23 mouse cellular contexts compared by ENCODE assay signal in the genomic region with DNA sequence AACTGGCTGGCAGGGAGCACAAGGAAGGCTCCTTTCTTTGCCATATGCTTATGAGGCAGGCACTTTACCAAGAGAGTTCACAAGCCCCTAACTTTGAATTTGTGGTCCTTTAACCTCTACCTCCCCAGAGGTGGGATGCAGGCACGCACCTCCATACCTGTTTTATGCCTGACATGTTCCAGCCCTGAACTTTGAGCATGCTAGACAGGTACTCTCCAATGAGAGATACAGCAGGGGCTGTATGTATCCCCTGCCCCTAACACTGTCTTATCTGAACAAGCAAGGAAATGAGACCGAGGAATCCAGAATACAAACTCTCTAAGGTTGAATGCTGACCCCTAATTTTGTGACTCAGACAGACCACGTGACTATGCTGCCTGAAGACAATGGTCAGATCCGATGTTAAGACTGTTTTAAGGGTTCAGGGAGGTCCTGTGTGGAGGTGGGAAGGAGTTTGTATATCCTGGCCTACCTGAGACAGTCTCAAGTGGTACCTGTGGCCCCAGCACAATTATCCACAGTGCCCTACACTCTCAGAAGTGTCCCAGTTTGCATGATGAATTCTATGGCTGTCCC.
A peak's percentile ranks its signal among the peaks of the same experiment; 100 is the strongest.
DNase-seq lines count a peak whose midpoint lies in the region; ATAC-seq and TF ChIP-seq lines count a peak whose summit lies in the region.
"Had no signal": no experiment of that assay in that cellular context is flagged by ENCODE, and none has a peak within 500 bp of the region (broad histone marks: within the 10 kb centered on the region; RNA-seq: fewer than 3 reads in every experiment).

No protein-coding gene starts in this region.

- 63% methylated on average over 4 of the region's 4 CpGs for WGBS in forebrain, embryonic 14.5 days
- WGBS in forebrain, embryonic 16.5 days: 64% methylated on average over 4 of the region's 4 CpGs

- H3K79me2 ChIP-seq in C2C12 (ENCODE audit: control insufficient read depth, insufficient read depth) (no peaks in the 10 kb centered on the region), myocyte (ENCODE audit: control insufficient read depth, insufficient read depth) (no peaks in the 10 kb centered on the region)

- no peak for ATAC-seq in forebrain, embryonic 14.5 days
- no peak for ATAC-seq in forebrain, embryonic 16.5 days
- ATAC-seq: activated CD4-positive, CD25-positive, alpha-beta regulatory T cell, adult 4 months; CD4-positive, CD25-positive, alpha-beta regulatory T cell, adult 4 months; forebrain, postnatal 0 days; Patski had no signal

- DNase-seq in forebrain, embryonic 14.5 days (ENCODE audit: low spot score): no peak
- peak; percentile 56 for DNase-seq in heart, adult 11 months
- DNase-seq in heart, adult 18-20 months: no peak
- DNase-seq in thymus, adult 18-20 months: no peak
- DNase-seq: adrenal gland, adult 8-10 months; adrenal gland, postnatal 14 days; adrenal gland, postnatal 36 days; cerebellum, adult 11-12 months; cerebellum, adult 2 months; cerebellum, adult 9-10 months; cerebellum, postnatal 10 days; cerebellum, postnatal 25 days; forebrain, postnatal 0 days had no signal

- no peaks in the 10 kb centered on the region for H3K9me3 ChIP-seq in forebrain, embryonic 14.5 days (replicated peaks; ENCODE audit: control insufficient read depth, low read length)
- H3K9me3 ChIP-seq in forebrain, embryonic 16.5 days (ENCODE audit: control insufficient read depth, low read length): no peaks in the 10 kb centered on the region
- H3K9me3 ChIP-seq: embryonic facial prominence, embryonic 10.5 days; embryonic facial prominence, embryonic 12.5 days had no signal

- TF ChIP-seq POLR2A in myocyte (IDR thresholded peaks at IDR 0.05; ENCODE audit: insufficient read length, low read depth): no peak

- no peaks in the 10 kb centered on the region for H3K36me3 ChIP-seq in forebrain, embryonic 14.5 days (ENCODE audit: control insufficient read depth, insufficient read depth, low read length)
- no peaks in the 10 kb centered on the region for H3K36me3 ChIP-seq in forebrain, embryonic 16.5 days (ENCODE audit: control insufficient read depth, insufficient read depth)
- no peaks in the 10 kb centered on the region for H3K36me3 ChIP-seq in C2C12 (ENCODE audit: control insufficient read depth, insufficient read depth)
- H3K36me3 ChIP-seq in myocyte (ENCODE audit: control insufficient read depth, insufficient read depth): no peaks in the 10 kb centered on the region
- H3K36me3 ChIP-seq: embryonic facial prominence, embryonic 10.5 days; embryonic facial prominence, embryonic 12.5 days; G1E had no signal

- H3K9ac ChIP-seq in forebrain, embryonic 14.5 days (ENCODE audit: low read length): no peak overlapping the region
- H3K9ac ChIP-seq in forebrain, embryonic 16.5 days (replicated peaks; ENCODE audit: low read depth, low read length): no peak overlapping the region
- H3K9ac ChIP-seq: embryonic facial prominence, embryonic 12.5 days; forebrain, postnatal 0 days had no signal

- no peaks in the 10 kb centered on the region for H3K79me3 ChIP-seq in C2C12 (ENCODE audit: low read depth)

- H3K27me3 ChIP-seq in forebrain, embryonic 14.5 days (replicated peaks; ENCODE audit: control insufficient read depth, insufficient read depth, low read length): no peaks in the 10 kb centered on the region
- no peaks in the 10 kb centered on the region for H3K27me3 ChIP-seq in forebrain, embryonic 16.5 days (replicated peaks; ENCODE audit: control insufficient read depth, insufficient read depth, low read length)
- no peaks in the 10 kb centered on the region for H3K27me3 ChIP-seq in C2C12 (ENCODE audit: control insufficient read depth, insufficient read depth, insufficient read length)
- H3K27me3 ChIP-seq in myocyte (ENCODE audit: control insufficient read depth, insufficient read depth, insufficient read length): no peaks in the 10 kb centered on the region
- H3K27me3 ChIP-seq: CH12.LX, Patski had no signal

- H3K4me1 ChIP-seq in forebrain, embryonic 14.5 days (ENCODE audit: control insufficient read depth, insufficient read depth, low read length): peaks cover 8% of the 10 kb centered on the region; the same call in 1 of the 2 replicates
- H3K4me1 ChIP-seq in forebrain, embryonic 16.5 days (replicated peaks; ENCODE audit: control insufficient read depth, insufficient read depth, low read length): peaks cover 6% of the 10 kb centered on the region; the same call in 1 of the 2 replicates

- H3K27ac ChIP-seq in forebrain, embryonic 14.5 days (ENCODE audit: low read depth, low read length): peak overlapping the region; percentile 92; the same call in 1 of the 2 replicates
- H3K27ac ChIP-seq in forebrain, embryonic 16.5 days (ENCODE audit: low read length): no peak overlapping the region
- H3K27ac ChIP-seq: embryonic facial prominence, embryonic 10.5 days; embryonic facial prominence, embryonic 12.5 days had no signal

- H3ac ChIP-seq in C2C12 (ENCODE audit: control insufficient read depth, insufficient read length, low read depth): no peak overlapping the region
- H3ac ChIP-seq in myocyte (ENCODE audit: control insufficient read depth, insufficient read length): no peak overlapping the region

- TF ChIP-seq CTCF in C2C12 (IDR thresholded peaks at IDR 0.05; ENCODE audit: control insufficient read depth, insufficient read depth, insufficient read length): no peak

- no peak overlapping the region for H3K4me3 ChIP-seq in forebrain, embryonic 14.5 days (ENCODE audit: low read depth, low read length)
- no peak overlapping the region for H3K4me3 ChIP-seq in forebrain, embryonic 16.5 days (replicated peaks; ENCODE audit: low read length)
- H3K4me3 ChIP-seq in C2C12 (ENCODE audit: insufficient read depth, poor library complexity, severe bottlenecking) (no peak overlapping the region), myocyte (no peak overlapping the region)
- H3K4me3 ChIP-seq: embryonic facial prominence, embryonic 10.5 days; embryonic facial prominence, embryonic 12.5 days had no signal

- no peak overlapping the region for H3K4me2 ChIP-seq in forebrain, embryonic 14.5 days (ENCODE audit: low read length)
- H3K4me2 ChIP-seq in forebrain, embryonic 16.5 days (ENCODE audit: low read length): no peak overlapping the region
- no peak overlapping the region for H3K4me2 ChIP-seq in myocyte (ENCODE audit: low read depth)
- H3K4me2 ChIP-seq: embryonic facial prominence, embryonic 12.5 days had no signal

TF ChIP-seq in C2C12, 6 proteins besides CTCF, POLR2A, EP300 and RAD21:
- TF ChIP-seq FOSL1 (IDR thresholded peaks at IDR 0.05; ENCODE audit: insufficient read depth, low read length, poor library complexity, severe bottlenecking) (no peak), USF1 (IDR thresholded peaks at IDR 0.05; ENCODE audit: low read depth) (peak; percentile 75)

TF ChIP-seq in myocyte, 11 proteins besides CTCF, POLR2A, EP300 and RAD21:
- TF ChIP-seq TCF3 (IDR thresholded peaks at IDR 0.05; ENCODE audit: insufficient read length, low read depth) (no peak), USF1 (IDR thresholded peaks at IDR 0.05; ENCODE audit: low read depth) (peak; percentile 56), MYOD1 (IDR thresholded peaks at IDR 0.05; ENCODE audit: control insufficient read depth in 1 of 3, insufficient read length in 2 of 3, low read depth in 2 of 3) (no peak)
TF ChIP-seq in myocyte: peak in this region for 1.
